Mouse (Mus musculus): ENCODE measurements around the gene Zfp950.

DNA sequence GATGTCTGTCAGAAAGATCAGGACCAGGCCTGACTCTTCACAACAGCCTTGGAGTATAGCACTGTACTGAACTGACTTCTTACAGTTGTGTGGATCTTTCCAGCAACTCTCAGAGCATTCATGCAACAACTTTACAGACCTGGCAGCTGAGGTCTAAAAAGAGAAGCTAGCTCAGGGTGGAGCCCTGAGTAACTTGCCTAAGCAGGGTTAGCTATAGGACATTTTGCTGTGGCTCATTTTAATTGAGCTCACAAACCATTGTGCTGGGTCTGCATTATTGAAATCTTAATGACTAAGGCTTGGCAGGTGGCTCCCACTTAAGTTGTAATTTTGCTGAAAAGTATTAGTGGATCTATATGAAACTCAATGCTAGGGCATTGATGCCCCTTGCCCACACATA, 88.6 kb downstream of the Zfp950 start:
- no peak for TF ChIP-seq POLR2A (IDR thresholded peaks at IDR 0.05; ENCODE audit: insufficient read length, low read depth)
- no peak for TF ChIP-seq MYOD1 (IDR thresholded peaks at IDR 0.05; ENCODE audit: control insufficient read depth in 1 of 3, insufficient read length in 2 of 3, low read depth in 2 of 3)
- TF ChIP-seq CEBPB (IDR thresholded peaks at IDR 0.05; ENCODE audit: insufficient read depth, poor library complexity, severe bottlenecking), result no peak
- TF ChIP-seq POLR2AphosphoS2 (IDR thresholded peaks at IDR 0.05; ENCODE audit: insufficient read length, low read depth), result no peak
- no peak for TF ChIP-seq E2F4 (IDR thresholded peaks at IDR 0.05; ENCODE audit: insufficient read depth)

Measured in myocyte (in vitro differentiated cells).